Mouse (Mus musculus) midbrain, postnatal 0 days (tissue): ENCODE results near the gene Atp5mpl. TPM values are rescaled to one million over a fixed set of nuclear protein-coding genes. Genes with fewer than 3 reads are reported as not detected.

Experiments used
- ATAC-seq: fragments of 200-750 bp; cut with Nextera tagmentation; 2 replicates; pipeline ENCODE4 v1.8.0; 2017; ENCODE audit warnings: moderate number of reproducible peaks, mild to moderate bottlenecking, moderate TSS enrichment, moderate library complexity; ENCODE audit not compliant: low FRiP score
- DNase-seq: peaks from one replicate; pipeline ENCODE4 v3.0.0-alpha.2; 2015; ENCODE audit warnings: low spot score
- H3K27ac ChIP-seq: fragments of 300-500 bp; sonication (generic); 2 replicates; pipeline ENCODE4 v1.5.1; 2014; ENCODE audit warnings: low read depth, mild to moderate bottlenecking, low read length, mixed read lengths
- H3K27me3 ChIP-seq: fragments of 300-500 bp; sonication (generic); 2 replicates; pipeline ENCODE4 v1.6.1; 2014; ENCODE audit warnings: low read length, control low read depth, mixed read lengths; ENCODE audit not compliant: insufficient read depth
- H3K36me3 ChIP-seq: fragments of 300-500 bp; sonication (generic); 2 replicates; pipeline ENCODE4 v1.6.1; 2014; ENCODE audit warnings: low read length, control low read depth, mixed read lengths; ENCODE audit not compliant: insufficient read depth
- H3K4me1 ChIP-seq: fragments of 300-500 bp; sonication (generic); 2 replicates; pipeline ENCODE4 v1.6.1; 2014; ENCODE audit warnings: mild to moderate bottlenecking, control low read depth, antibody characterized with exemption, low read length, mixed read lengths; ENCODE audit not compliant: insufficient read depth
- H3K4me2 ChIP-seq: fragments of 300-500 bp; sonication (generic); 2 replicates; pipeline ENCODE4 v1.6.1; 2014; ENCODE audit warnings: low read depth, mild to moderate bottlenecking, low read length, mixed read lengths; ENCODE audit not compliant: poor library complexity, severe bottlenecking
- H3K4me3 ChIP-seq: fragments of 300-500 bp; sonication (generic); 2 replicates; pipeline ENCODE4 v1.5.1; 2014; ENCODE audit warnings: low read depth, mild to moderate bottlenecking, low read length, moderate library complexity
- H3K9ac ChIP-seq: fragments of 300-500 bp; sonication (generic); replicated peaks from 2 replicates; pipeline ENCODE4 v1.6.1; 2014; ENCODE audit warnings: mild to moderate bottlenecking, low read length, moderate library complexity, mixed read lengths; ENCODE audit not compliant: poor library complexity, severe bottlenecking
- H3K9me3 ChIP-seq: fragments of 300-500 bp; sonication (generic); 2 replicates; pipeline ENCODE4 v1.6.1; 2016; ENCODE audit warnings: low read length, control low read depth
- CTCF ChIP-seq: IDR thresholded peaks from 2 replicates; pipeline ENCODE4 v1.5.1; 2016; ENCODE audit warnings: antibody characterized with exemption, mild to moderate bottlenecking
- WGBS: fragments of 180-500 bp; shearing (Covaris S2); extraction: QIAGEN DNeasy Blood & Tissue Kit; methylation state at CpG from one replicate; pipeline ENCODE4 v1.1.7; 2014; 5-methylcytosine and 5-hydroxymethylcytosine counted together
- polyA plus RNA-seq: library from polyadenylated mRNA; unstranded; fragments of >200 nt; fragmentation: Nextera tagmentation; extraction: Ambion mirVana; gene quantifications from 2 replicates; pipeline ENCODE4 v1.2.1, GENCODE M21; 2015
- total RNA-seq: library from RNA; depleted of rRNA; stranded (reverse); fragments of >200 nt; gene quantifications from 2 replicates; pipeline ENCODE4 v1.2.3, GENCODE M21; 2014

Gene Atp5mpl
- total and polyA plus RNA-seq, 2 experiments from 2014 or later, result 371 to 836 TPM

DNA sequence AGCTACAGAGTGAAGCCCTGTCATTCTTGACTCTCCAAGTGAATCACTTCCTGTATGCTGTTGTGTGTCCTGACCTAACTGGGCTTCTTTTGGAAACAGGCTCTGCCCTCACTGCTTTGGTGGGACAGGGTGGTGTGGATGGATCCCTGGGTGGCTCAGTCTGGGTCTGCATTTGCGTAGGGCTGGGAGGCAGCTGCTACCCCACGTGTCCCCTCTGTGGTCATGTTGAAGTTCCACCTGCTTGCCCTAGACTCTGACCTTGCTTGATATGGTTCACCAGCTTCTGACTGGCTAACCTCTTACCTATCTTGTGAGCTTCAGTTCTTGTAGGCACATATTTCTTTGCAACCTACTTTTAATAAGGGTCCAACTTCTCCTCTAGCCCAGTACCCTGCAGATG, 28.4 kb upstream of the Atp5mpl start:
- WGBS, result 92% methylated on average over 2 of the region's 2 CpGs
- ATAC-seq, result no peak

DNA sequence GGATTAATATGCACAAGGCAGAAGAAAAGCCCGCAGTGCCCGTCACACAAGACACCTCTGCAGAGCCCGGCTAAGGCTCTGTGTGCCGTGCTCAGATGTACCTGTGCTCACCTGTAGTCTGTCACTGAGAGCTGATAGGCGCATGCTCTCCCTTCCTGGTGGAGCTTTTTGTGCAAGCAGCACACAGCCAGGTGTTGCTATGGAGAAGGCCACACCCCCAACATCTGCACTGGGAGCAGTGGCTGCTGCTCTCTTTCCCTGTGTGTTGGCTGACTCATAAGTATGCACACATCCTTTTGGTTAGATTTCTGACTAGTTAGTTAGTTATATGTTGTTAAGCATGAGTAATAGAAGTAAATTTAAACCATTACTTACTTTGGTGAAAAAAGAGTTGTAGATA, 25.8 kb upstream of the Atp5mpl start:
- no peaks in the 10 kb centered on the region for H3K27me3 ChIP-seq
- no peak for ATAC-seq
- WGBS, result 90% methylated on average over 5 of the region's 5 CpGs
- no peak overlapping the region for H3K9ac ChIP-seq
- no peak overlapping the region for H3K4me3 ChIP-seq
- no peak for DNase-seq
- TF ChIP-seq CTCF, result no peak
- no peak overlapping the region for H3K27ac ChIP-seq
- no peak overlapping the region for H3K4me2 ChIP-seq
- no peaks in the 10 kb centered on the region for H3K9me3 ChIP-seq
- H3K36me3 ChIP-seq, result no peaks in the 10 kb centered on the region
- no peaks in the 10 kb centered on the region for H3K4me1 ChIP-seq

More for the DNA sequence above, 28.4 kb upstream of the Atp5mpl start:
- TF ChIP-seq CTCF, result no peak
- H3K4me3 ChIP-seq, result no peak overlapping the region
- no peaks in the 10 kb centered on the region for H3K36me3 ChIP-seq
- H3K27me3 ChIP-seq, result no peaks in the 10 kb centered on the region
- H3K27ac ChIP-seq, result no peak overlapping the region
- H3K4me1 ChIP-seq, result no peaks in the 10 kb centered on the region
- no peak overlapping the region for H3K4me2 ChIP-seq
- H3K9me3 ChIP-seq, result no peaks in the 10 kb centered on the region
- H3K9ac ChIP-seq, result no peak overlapping the region
- DNase-seq, result no peak

DNA sequence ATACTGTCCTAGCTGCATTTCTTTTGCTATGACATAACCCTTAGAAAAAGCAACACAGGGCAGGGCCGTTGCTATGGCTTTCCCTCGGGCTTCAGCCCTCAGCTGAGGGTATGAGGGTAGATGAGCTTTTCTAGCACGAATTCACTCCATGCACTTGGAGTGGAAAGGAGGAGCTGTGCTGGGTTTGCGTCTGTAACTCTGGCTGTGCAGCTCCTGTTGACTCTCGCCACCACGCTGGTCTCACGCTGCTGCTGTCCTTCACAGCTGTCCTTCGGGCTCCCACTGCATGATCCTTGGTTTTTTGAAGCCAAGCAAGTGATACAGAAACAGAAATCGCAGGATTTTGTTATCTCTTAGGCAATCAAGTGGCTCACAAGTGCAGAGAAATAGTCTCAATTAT, 20.0 kb upstream of the Atp5mpl start:
- Histone ChIP-seq H3K4me3 (no peak overlapping the region), H3K9me3 (no peaks in the 10 kb centered on the region), H3K4me2 (no peak overlapping the region), H3K4me1 (no peaks in the 10 kb centered on the region), H3K36me3 (no peaks in the 10 kb centered on the region), H3K9ac (no peak overlapping the region), H3K27me3 (no peaks in the 10 kb centered on the region), H3K27ac (no peak overlapping the region)
- no peak for TF ChIP-seq CTCF
- ATAC-seq (no peak), DNase-seq (no peak)
- 43% methylated on average over 9 of the region's 9 CpGs for WGBS

DNA sequence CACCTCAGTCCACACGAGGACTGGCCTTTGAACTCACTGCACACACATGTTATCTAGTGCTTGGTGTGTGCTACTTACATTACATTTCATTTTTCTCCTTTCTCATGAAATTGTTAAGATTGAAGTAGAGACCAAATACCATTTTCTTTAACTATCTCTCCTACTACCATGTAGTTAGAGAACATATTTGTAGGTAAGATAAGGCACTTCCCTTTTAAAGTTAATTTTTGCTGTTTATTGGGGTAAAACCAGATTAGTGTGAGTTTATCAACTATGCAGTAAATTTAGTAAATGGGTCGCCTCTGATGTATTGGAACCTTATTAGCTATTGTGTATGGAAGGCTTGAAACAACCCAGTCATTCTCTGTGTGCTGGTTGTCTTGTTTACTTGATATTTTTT, 16.4 kb upstream of the Atp5mpl start:
- H3K4me2 ChIP-seq, result no peak overlapping the region
- H3K27me3 ChIP-seq, result no peaks in the 10 kb centered on the region
- 65% methylated on average over 2 of the region's 2 CpGs for WGBS
- no peak for DNase-seq
- H3K4me3 ChIP-seq, result no peak overlapping the region
- TF ChIP-seq CTCF, result no peak
- no peak overlapping the region for H3K9ac ChIP-seq
- H3K4me1 ChIP-seq, result no peaks in the 10 kb centered on the region
- no peaks in the 10 kb centered on the region for H3K36me3 ChIP-seq
- ATAC-seq, result no peak
- H3K9me3 ChIP-seq, result no peaks in the 10 kb centered on the region
- H3K27ac ChIP-seq, result no peak overlapping the region

DNA sequence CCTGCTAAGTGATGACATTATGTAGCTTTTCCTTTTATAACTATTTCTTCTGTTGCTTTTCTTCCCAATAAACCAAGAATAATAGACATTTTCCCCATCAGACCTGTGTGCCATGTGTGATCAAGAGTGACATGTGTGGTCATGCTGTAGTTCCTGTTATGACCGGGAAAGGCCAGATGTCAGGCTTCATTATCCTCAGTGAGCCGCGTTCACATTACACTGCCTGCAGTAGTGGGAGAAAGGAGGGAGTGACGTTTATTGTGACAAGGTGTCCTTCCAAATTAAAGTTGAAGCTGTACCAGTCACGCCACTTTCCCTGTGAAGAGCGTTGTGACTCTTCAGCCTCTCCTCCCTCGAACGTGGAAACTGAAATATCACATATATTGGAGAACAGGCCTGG, 15.1 kb upstream of the Atp5mpl start:
- Histone ChIP-seq H3K4me2 (no peak overlapping the region), H3K9me3 (no peaks in the 10 kb centered on the region), H3K27ac (no peak overlapping the region), H3K9ac (no peak overlapping the region), H3K27me3 (no peaks in the 10 kb centered on the region), H3K36me3 (no peaks in the 10 kb centered on the region), H3K4me1 (no peaks in the 10 kb centered on the region), H3K4me3 (no peak overlapping the region)
- WGBS, result 76% methylated on average over 8 of the region's 8 CpGs
- no peak for DNase-seq
- no peak for TF ChIP-seq CTCF
- ATAC-seq, result no peak

DNA sequence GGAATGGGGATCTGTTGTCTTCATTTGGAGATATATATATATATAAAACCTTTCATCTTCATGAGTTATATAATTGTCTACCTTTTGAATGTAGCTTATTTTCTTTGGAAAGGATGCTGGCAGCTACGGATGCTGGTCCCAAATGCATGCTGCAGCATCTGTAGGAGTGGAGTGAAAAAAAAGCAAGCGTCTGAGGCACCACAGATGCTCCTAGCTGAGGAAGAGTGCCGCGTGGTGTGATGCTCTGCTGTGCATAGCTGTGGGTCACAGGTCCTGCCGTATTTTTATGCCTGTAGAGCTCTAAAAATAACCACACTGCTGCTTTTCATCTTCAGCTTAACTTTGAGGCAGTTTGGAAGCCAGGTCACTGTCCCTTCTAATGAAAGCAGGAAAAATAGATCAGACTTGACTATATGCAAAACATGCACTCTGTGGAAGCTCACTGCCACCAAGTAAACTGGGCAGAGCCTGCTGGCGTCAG, 14.2 kb upstream of the Atp5mpl start, which contains the start of gene Rd3l:
TSS of gene Rd3l (minus strand) at position 431 of the 481 bp plus-strand sequence.
- no peak within 1 kb of the TSS for H3K27ac ChIP-seq
- H3K27me3 ChIP-seq, result no peaks in the 10 kb centered on the region
- no peaks in the 10 kb centered on the region for H3K4me1 ChIP-seq
- DNase-seq (no peak), ATAC-seq (no peak)
- H3K4me2 ChIP-seq, result no peak within 1 kb of the TSS
- no peak within 1 kb of the TSS for H3K4me3 ChIP-seq
- H3K9me3 ChIP-seq, result no peaks in the 10 kb centered on the region
- WGBS, result 67% methylated on average over 6 of the region's 6 CpGs
- no peak for TF ChIP-seq CTCF
- no peaks in the 10 kb centered on the region for H3K36me3 ChIP-seq
- H3K9ac ChIP-seq, result no peak within 1 kb of the TSS
